Mouse (Mus musculus): ENCODE data around the gene Gm10392. TPM values are rescaled to one million over a fixed set of nuclear protein-coding genes. Genes with fewer than 3 reads are reported as not detected.

Gm10392 gene
- polyA plus RNA-seq, 1 experiment = not detected

GRCm38 (mm10) chr11:77520601-77521529 lies 1.9 kb upstream of the Gm10392 start:
- Histone ChIP-seq H3K36me3 (ENCODE audit: control insufficient read depth, insufficient read depth, low read length) (no peaks in the 10 kb centered on the region), H3K4me3 (ENCODE audit: insufficient read depth, low read depth, low read length) (no peak overlapping the region), H3K27me3 (replicated peaks; ENCODE audit: control insufficient read depth, insufficient read depth, low read length) (no peaks in the 10 kb centered on the region), H3K4me1 (ENCODE audit: control insufficient read depth, insufficient read depth, low read length) (no peaks in the 10 kb centered on the region), H3K27ac (ENCODE audit: insufficient read depth, low read depth, low read length) (no peak overlapping the region)
- no peak for DNase-seq
- 68% methylated on average over 5 of the region's 5 CpGs for WGBS
- TF ChIP-seq CTCF (conservative IDR thresholded peaks at IDR 0.05; ENCODE audit: insufficient read depth, insufficient read length, low read depth, low read length) = no peak

DNA sequence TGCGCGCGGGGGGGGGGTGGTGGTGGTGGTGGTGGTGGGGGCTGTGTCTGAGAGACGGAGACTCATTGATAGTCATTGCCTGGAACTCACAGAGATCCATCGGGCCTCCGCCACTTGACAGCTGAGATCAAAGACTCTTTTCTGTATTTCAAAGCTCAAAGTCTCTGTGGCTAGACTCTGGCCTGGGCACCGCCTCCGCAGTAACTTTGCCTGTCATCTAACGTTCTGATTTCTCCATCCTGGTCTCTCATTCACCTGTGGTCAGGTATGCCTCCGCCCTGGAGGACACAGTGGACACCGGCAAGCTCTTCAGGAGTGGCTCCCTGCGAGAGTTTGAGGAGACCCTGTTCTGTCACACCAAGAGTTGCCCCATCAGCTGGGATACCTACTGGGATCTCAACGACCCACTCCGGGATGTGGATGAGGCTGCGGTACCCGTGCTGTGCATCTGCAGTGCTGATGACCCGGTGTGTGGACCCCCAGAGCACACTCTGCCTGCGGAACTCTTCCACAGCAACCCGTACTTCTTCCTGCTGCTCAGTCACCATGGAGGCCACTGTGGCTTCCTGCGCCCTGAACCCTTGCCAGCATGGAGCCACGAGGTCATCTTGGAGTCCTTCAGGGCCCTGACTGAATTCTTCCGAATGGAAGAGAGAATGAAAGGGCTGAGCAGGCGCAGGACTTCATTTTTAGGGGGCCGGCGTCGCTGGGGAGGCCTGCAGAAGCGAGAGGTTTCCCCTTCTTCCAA lies 773 bp downstream of the Gm10392 start:
- H3K27ac ChIP-seq (ENCODE audit: insufficient read depth, low read depth, low read length) = no peak overlapping the region
- peaks cover 6% of the 10 kb centered on the region; the same call in 1 of the 2 replicates for H3K4me1 ChIP-seq (ENCODE audit: control insufficient read depth, insufficient read depth, low read length)
- TF ChIP-seq POLR2A (IDR thresholded peaks at IDR 0.05; ENCODE audit: low read depth, low read length) (no peak), CTCF (conservative IDR thresholded peaks at IDR 0.05; ENCODE audit: insufficient read depth, insufficient read length, low read depth, low read length) (no peak)
- DNase-seq = no peak
- H3K27me3 ChIP-seq (replicated peaks; ENCODE audit: control insufficient read depth, insufficient read depth, low read length) = no peaks in the 10 kb centered on the region
- no peaks in the 10 kb centered on the region for H3K36me3 ChIP-seq (ENCODE audit: control insufficient read depth, insufficient read depth, low read length)
- no peak overlapping the region for H3K4me3 ChIP-seq (ENCODE audit: insufficient read depth, low read depth, low read length)
- WGBS = 84% methylated on average over 27 of the region's 27 CpGs

GRCm38 (mm10) chr11:77516553-77517425 lies 2.2 kb downstream of the Gm10392 start:
- no peak for DNase-seq
- no peak for TF ChIP-seq POLR2A (IDR thresholded peaks at IDR 0.05; ENCODE audit: low read depth, low read length)
- TF ChIP-seq CTCF (conservative IDR thresholded peaks at IDR 0.05; ENCODE audit: insufficient read depth, insufficient read length, low read depth, low read length) = no peak
- Histone ChIP-seq H3K4me1 (ENCODE audit: control insufficient read depth, insufficient read depth, low read length) (peaks cover 10% of the 10 kb centered on the region; the same call in 1 of the 2 replicates), H3K4me3 (ENCODE audit: insufficient read depth, low read depth, low read length) (no peak overlapping the region), H3K36me3 (ENCODE audit: control insufficient read depth, insufficient read depth, low read length) (no peaks in the 10 kb centered on the region), H3K27ac (ENCODE audit: insufficient read depth, low read depth, low read length) (no peak overlapping the region), H3K27me3 (replicated peaks; ENCODE audit: control insufficient read depth, insufficient read depth, low read length) (no peaks in the 10 kb centered on the region)
- 66% methylated on average over 5 of the region's 5 CpGs for WGBS

DNA sequence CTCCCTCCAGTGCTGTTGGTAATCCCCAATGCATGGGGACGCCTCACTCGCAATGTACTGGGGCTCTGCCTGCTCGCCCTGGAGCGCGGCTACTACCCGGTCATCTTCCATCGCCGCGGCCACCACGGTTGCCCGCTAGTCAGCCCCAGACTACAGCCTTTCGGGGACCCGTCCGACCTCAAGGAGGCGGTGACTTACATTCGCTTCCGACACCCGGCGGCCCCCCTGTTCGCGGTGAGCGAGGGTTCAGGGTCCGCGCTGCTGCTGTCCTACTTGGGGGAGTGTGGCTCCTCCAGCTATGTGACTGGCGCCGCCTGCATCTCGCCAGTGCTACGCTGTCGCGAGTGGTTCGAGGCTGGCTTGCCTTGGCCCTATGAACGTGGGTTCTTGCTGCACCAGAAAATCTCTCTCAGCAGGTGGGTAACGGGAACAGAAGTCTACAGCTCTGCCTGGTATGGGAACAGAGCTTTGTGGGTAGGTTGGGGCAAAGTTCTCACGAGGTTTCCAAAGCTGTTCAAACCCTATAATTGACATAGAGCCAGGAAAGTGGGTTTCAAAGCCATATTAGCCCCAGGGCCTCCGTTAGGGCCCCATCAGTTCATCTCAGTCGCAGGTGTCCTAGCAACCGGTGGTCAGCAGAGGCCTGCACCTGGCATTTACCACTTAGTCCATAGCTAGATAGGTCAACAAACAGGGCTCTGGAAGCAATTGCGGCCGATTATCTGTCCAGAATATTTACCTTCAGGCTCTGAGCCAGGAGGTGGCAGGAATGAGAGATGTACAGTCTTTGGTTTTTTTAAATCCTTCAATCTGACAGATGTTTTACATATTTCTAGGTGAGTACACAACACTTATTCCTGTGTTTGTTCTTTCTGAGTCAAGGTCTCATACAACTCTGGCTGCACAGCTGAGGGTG lies 3.1 kb downstream of the Gm10392 start, which contains the start of gene Trp53i13:
Gene Trp53i13, minus strand, starts transcription at position 344 of the 916 bp plus-strand sequence.
- TF ChIP-seq CTCF (conservative IDR thresholded peaks at IDR 0.05; ENCODE audit: insufficient read depth, insufficient read length, low read depth, low read length) = no peak
- no peak for TF ChIP-seq POLR2A (IDR thresholded peaks at IDR 0.05; ENCODE audit: low read depth, low read length)
- WGBS = 28% methylated on average over 39 of the region's 39 CpGs
- H3K27me3 ChIP-seq (replicated peaks; ENCODE audit: control insufficient read depth, insufficient read depth, low read length) = no peaks in the 10 kb centered on the region
- H3K27ac ChIP-seq (ENCODE audit: insufficient read depth, low read depth, low read length) = no peak within 1 kb of the TSS
- H3K4me1 ChIP-seq (ENCODE audit: control insufficient read depth, insufficient read depth, low read length) = peaks cover 10% of the 10 kb centered on the region; the same call in 1 of the 2 replicates
- no peaks in the 10 kb centered on the region for H3K36me3 ChIP-seq (ENCODE audit: control insufficient read depth, insufficient read depth, low read length)
- DNase-seq = no peak
- H3K4me3 ChIP-seq (ENCODE audit: insufficient read depth, low read depth, low read length) = peak within 1 kb of the TSS; percentile 53

DNA sequence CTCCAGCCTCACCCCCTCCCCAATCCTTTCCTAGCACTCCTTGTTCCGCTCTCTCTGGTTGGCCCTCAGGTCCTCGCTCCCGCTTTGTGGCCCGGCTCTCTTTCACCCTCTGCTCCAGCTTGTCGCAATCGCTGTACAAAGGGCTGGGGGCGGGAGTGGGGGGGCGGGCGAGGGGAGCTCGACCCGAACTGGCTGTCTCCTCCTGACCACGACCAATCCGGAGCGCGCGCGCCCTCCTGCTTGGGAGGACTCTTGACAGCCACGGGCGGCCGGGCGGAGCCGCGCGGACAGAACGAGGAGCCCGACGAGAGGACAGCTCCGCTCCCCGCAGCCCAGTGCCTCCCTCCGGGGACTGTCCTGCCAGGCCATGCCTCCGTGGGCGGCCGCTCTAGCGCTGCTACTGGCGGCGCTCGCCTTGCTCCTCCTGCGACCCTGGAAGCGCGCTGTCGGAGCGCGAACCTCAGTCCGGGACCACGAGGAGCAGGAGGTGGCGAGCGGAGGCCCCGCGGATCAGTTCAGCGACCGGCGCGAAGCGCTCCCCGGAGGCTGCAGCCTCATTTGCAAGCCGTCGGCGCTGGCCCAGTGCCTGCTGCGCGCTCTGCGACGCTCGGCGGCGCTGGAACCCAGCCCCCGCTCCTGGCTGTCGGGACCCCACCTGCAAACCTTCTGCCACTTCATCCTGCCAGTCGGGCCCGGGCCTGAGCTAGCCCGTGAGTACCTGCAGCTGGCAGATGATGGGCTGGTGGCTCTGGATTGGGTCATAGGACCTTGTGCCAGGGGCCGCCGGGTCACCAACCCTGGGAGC lies 4.0 kb downstream of the Gm10392 start, which contains the start of gene Abhd15:
Gene Abhd15, plus strand, starts transcription at position 290 of the 805 bp plus-strand sequence.
- TF ChIP-seq CTCF (conservative IDR thresholded peaks at IDR 0.05; ENCODE audit: insufficient read depth, insufficient read length, low read depth, low read length) (no peak), POLR2A (IDR thresholded peaks at IDR 0.05; ENCODE audit: low read depth, low read length) (no peak)

More for the DNA sequence above, 4.0 kb downstream of the Gm10392 start, which contains the start of gene Abhd15:
- Histone ChIP-seq H3K4me3 (ENCODE audit: insufficient read depth, low read depth, low read length) (peak within 1 kb of the TSS; percentile 53), H3K27me3 (replicated peaks; ENCODE audit: control insufficient read depth, insufficient read depth, low read length) (no peaks in the 10 kb centered on the region), H3K36me3 (ENCODE audit: control insufficient read depth, insufficient read depth, low read length) (no peaks in the 10 kb centered on the region), H3K27ac (ENCODE audit: insufficient read depth, low read depth, low read length) (no peak within 1 kb of the TSS), H3K4me1 (ENCODE audit: control insufficient read depth, insufficient read depth, low read length) (peaks cover 10% of the 10 kb centered on the region; the same call in 1 of the 2 replicates)
- peak; percentile 90 for DNase-seq
- 1% methylated on average over 72 of the region's 72 CpGs for WGBS

All from kidney, adult 2 months (tissue).